Mouse (Mus musculus): ENCODE results near the gene Thsd7b. TPM values are rescaled to one million over a fixed set of nuclear protein-coding genes. Genes with fewer than 3 reads are reported as not detected.

The Thsd7b gene
- polyA plus RNA-seq, 1 experiment, result 0.07 TPM

DNA sequence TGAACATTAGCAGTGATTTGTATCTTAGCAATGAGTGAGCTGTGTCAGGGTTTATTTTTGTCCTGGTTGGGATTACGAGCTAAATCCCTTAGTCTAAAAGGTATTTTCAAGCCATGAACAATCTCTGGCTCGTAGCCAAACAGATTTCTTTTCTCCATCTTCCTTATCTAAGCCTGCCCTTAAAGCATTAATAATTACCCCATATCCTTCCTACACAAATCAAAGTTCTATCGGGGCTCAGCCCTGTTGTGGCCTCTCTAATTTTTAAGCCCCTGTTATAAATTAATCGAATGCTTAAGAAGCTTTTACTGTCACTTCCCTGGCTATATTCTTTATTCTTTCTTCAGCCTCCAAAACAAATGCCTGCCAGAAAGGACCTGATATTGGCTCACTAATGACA, 506.4 kb downstream of the Thsd7b start:
- TF ChIP-seq FLI1 (IDR thresholded peaks at IDR 0.05; ENCODE audit: low read length), result no peak
- TF ChIP-seq GATA1 (IDR thresholded peaks at IDR 0.05; ENCODE audit: borderline replicate concordance, low read length), result no peak

DNA sequence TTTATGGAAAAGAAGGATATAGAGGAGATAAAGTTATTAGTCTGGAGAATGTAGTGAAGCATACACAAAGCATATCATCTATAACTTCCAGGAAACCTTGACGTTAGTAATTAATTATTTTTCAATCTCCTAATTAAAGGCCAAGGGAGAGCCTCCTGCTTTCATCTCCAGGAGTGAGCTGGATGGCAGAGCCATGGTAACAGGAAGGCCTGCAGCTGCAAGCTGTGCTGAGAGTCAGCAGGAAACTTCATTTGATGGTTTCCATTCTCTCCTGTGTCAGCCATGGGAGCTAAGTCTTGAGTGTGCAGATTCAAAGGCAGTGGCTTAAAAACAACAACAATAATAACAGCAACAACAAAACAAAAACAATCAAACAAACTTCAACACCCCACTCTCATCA, 507.5 kb downstream of the Thsd7b start:
- H3K36me3 ChIP-seq (replicated peaks; ENCODE audit: low read length), result no peaks in the 10 kb centered on the region
- H3K4me1 ChIP-seq, result peaks cover 6% of the 10 kb centered on the region
- H3K27me3 ChIP-seq (replicated peaks), result no peaks in the 10 kb centered on the region
- no peaks in the 10 kb centered on the region for H3K9me3 ChIP-seq
- no peak overlapping the region for H3K4me3 ChIP-seq (replicated peaks)
- TF ChIP-seq FLI1 (IDR thresholded peaks at IDR 0.05; ENCODE audit: low read length), result no peak
- no peak for TF ChIP-seq GATA1 (IDR thresholded peaks at IDR 0.05; ENCODE audit: borderline replicate concordance, low read length)

More for the DNA sequence above, 506.4 kb downstream of the Thsd7b start:
- H3K36me3 ChIP-seq (replicated peaks; ENCODE audit: low read length), result no peaks in the 10 kb centered on the region
- no peak overlapping the region for H3K4me3 ChIP-seq (replicated peaks)
- no peaks in the 10 kb centered on the region for H3K9me3 ChIP-seq
- peaks cover 6% of the 10 kb centered on the region for H3K4me1 ChIP-seq
- H3K27me3 ChIP-seq (replicated peaks), result no peaks in the 10 kb centered on the region

DNA sequence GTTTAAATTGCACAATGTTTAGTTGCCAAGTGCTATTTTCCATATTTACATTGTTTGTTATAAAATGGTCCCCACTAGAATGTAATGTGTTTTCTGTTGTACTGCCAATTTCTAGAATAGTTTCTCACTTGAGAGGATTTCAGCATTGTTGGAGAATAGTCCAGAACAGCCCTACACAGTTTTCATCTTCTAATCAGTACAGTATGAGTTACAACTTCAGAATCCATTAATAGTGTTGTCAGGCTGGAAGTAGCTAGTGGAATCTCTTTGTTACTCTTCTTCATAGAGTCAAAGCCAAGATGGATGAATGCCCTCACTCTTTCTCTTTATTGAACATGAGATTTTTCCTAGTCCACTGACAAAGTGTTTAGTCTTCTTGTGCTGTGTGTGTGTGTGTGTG, 525.4 kb downstream of the Thsd7b start:
- H3K27me3 ChIP-seq (replicated peaks), result no peaks in the 10 kb centered on the region
- no peak for TF ChIP-seq GATA1 (IDR thresholded peaks at IDR 0.05; ENCODE audit: borderline replicate concordance, low read length)
- no peak for TF ChIP-seq FLI1 (IDR thresholded peaks at IDR 0.05; ENCODE audit: low read length)
- no peak overlapping the region for H3K4me3 ChIP-seq (replicated peaks)
- H3K36me3 ChIP-seq (replicated peaks; ENCODE audit: low read length), result no peaks in the 10 kb centered on the region
- no peaks in the 10 kb centered on the region for H3K4me1 ChIP-seq
- H3K9me3 ChIP-seq, result 0 out of 2 replicates have a peak, but pooled peaks cover 2% of the 10 kb centered on the region

DNA sequence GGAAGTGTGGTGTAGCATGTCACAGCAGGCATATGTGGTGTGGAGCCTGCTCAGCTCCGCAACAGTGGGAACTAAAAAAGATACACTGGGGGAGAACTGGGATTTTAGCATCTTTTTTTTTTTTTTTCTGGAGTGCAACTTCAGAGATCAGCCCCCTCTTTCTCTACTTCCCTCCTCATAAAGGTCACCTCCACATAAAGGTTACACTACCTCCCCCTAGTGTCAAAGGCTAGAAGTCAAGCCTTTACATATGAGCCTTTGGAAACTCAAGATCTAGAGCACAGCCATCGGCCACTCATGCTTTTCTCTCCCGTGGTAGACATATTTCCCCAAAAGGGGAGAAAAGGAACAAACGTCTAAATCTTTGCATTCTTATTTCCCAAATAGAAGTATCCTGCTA, 553.8 kb downstream of the Thsd7b start:
- no peaks in the 10 kb centered on the region for H3K4me1 ChIP-seq
- H3K9me3 ChIP-seq, result no peaks in the 10 kb centered on the region
- no peaks in the 10 kb centered on the region for H3K27me3 ChIP-seq (replicated peaks)
- H3K36me3 ChIP-seq (replicated peaks; ENCODE audit: low read length), result no peaks in the 10 kb centered on the region
- TF ChIP-seq FLI1 (IDR thresholded peaks at IDR 0.05; ENCODE audit: low read length) (no peak), GATA1 (IDR thresholded peaks at IDR 0.05; ENCODE audit: borderline replicate concordance, low read length) (no peak)
- H3K4me3 ChIP-seq (replicated peaks), result no peak overlapping the region

DNA sequence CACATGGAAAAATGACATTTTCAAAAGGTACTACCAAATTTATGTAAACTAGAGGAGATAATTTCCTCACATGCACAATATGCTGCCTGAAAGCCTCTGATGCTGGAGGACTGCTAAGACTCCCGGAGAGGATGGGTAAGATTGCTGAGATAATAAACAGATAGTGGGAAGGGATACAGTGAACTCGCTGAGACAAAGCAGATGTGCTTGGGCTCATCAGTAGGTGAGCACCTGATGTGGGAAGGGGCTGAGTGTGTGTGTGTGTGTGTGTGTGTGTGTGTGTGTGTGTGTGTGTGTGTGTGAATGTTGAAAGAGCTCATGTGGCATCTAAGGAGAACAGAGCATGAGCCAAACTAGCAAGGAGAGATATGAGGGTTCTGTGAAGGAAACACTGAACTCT, 564.2 kb downstream of the Thsd7b start:
- Histone ChIP-seq H3K27me3 (replicated peaks) (no peaks in the 10 kb centered on the region), H3K4me1 (no peaks in the 10 kb centered on the region), H3K36me3 (replicated peaks; ENCODE audit: low read length) (no peaks in the 10 kb centered on the region), H3K9me3 (no peaks in the 10 kb centered on the region), H3K4me3 (replicated peaks) (no peak overlapping the region)
- TF ChIP-seq GATA1 (IDR thresholded peaks at IDR 0.05; ENCODE audit: borderline replicate concordance, low read length) (no peak), FLI1 (IDR thresholded peaks at IDR 0.05; ENCODE audit: low read length) (no peak)

DNA sequence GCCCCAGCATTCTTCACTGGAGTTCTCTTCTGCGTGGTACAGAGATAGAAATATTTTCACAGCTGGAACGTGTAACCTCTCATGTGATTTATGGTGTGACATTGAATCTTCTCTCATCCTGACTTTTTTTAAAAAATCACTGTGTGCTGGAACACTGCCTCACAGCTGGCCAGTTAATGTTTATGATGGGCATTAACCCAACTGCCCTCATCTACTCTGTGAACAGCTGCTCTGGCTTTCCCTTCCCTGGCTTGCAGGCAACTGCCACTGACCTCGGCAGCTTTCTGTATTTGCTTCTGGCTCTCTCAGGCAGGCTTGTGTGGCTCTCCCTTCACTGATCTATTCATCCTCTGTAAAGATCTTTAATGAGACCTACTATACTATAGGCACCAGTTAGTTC, 564.7 kb downstream of the Thsd7b start:
- TF ChIP-seq GATA1 (IDR thresholded peaks at IDR 0.05; ENCODE audit: borderline replicate concordance, low read length), result no peak
- TF ChIP-seq FLI1 (IDR thresholded peaks at IDR 0.05; ENCODE audit: low read length), result no peak

DNA sequence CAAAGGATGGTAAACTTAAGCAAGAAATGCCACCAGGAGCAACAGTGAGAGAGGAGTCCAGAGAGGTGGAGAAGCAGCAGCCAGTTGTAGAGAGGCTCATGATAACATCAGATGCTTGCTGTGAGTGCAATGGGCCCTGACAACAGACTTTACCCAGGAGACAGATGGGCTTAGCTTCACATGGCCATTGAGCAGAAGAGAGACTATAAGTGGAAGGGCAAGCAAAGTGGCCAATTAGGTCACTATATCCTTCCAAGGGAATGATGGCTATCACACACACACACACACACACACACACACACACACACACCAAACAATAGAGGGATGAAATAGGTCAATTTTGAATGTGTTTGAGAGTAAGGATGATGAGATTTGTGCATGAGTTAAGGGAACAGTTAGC, 565.4 kb downstream of the Thsd7b start:
- Histone ChIP-seq H3K4me3 (replicated peaks) (no peak overlapping the region), H3K27me3 (replicated peaks) (no peaks in the 10 kb centered on the region)

More for the DNA sequence above, 564.7 kb downstream of the Thsd7b start:
- Histone ChIP-seq H3K36me3 (replicated peaks; ENCODE audit: low read length) (no peaks in the 10 kb centered on the region), H3K9me3 (no peaks in the 10 kb centered on the region), H3K27me3 (replicated peaks) (no peaks in the 10 kb centered on the region), H3K4me3 (replicated peaks) (no peak overlapping the region), H3K4me1 (no peaks in the 10 kb centered on the region)

DNA sequence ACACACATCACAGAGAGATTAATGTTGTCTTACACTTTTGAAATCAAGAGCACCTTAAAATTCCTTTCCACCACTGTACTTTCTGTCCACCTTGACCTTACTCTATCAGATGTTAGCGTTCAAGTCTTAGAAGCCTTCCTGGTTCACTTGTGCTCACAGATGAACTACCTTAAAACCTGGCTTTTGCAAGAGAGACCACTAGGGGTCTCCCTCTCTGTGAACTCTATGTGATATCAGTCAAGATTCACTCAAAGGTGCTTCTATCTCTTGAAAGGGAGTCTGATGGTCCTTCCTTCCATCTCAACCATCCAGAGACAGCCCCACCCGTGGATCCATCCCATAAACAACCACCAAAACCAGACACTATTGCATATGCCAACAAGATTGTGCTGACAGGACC, 570.3 kb downstream of the Thsd7b start:
- Histone ChIP-seq H3K4me3 (replicated peaks) (no peak overlapping the region), H3K4me1 (no peaks in the 10 kb centered on the region), H3K9me3 (no peaks in the 10 kb centered on the region), H3K36me3 (replicated peaks; ENCODE audit: low read length) (no peaks in the 10 kb centered on the region), H3K27me3 (replicated peaks) (no peaks in the 10 kb centered on the region)
- TF ChIP-seq GATA1 (IDR thresholded peaks at IDR 0.05; ENCODE audit: borderline replicate concordance, low read length) (no peak), FLI1 (IDR thresholded peaks at IDR 0.05; ENCODE audit: low read length) (no peak)

More for the DNA sequence above, 565.4 kb downstream of the Thsd7b start:
- Histone ChIP-seq H3K9me3 (no peaks in the 10 kb centered on the region), H3K36me3 (replicated peaks; ENCODE audit: low read length) (no peaks in the 10 kb centered on the region), H3K4me1 (no peaks in the 10 kb centered on the region)
- no peak for TF ChIP-seq FLI1 (IDR thresholded peaks at IDR 0.05; ENCODE audit: low read length)
- no peak for TF ChIP-seq GATA1 (IDR thresholded peaks at IDR 0.05; ENCODE audit: borderline replicate concordance, low read length)

DNA sequence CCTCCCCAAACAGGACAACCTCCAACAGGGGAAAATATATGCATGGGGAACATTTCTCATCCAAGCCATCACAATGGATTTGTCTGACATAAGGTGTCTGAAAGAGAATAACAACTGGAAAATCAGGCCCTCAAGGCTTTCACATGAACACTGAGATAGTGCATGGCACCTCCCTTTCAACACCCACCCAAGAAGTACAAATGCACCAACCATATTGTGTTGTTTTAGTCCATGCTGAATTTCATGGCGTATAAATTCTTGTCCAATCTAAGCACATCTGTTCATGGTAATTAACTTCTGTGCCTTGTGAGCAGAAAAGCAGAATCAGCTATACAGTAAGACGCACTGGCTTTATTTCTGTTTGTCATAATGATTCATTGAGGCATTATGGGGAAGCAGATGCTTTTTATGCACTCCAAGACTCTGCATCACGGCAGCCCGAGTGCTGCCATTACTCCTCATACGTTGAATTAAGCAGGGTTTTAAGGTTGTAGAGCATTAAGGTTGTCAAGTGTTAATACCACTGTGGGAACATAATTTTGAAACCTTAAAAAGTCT, 577.0 kb downstream of the Thsd7b start:
- H3K27me3 ChIP-seq (replicated peaks), result no peaks in the 10 kb centered on the region
- no peaks in the 10 kb centered on the region for H3K9me3 ChIP-seq
- H3K4me1 ChIP-seq, result no peaks in the 10 kb centered on the region
- H3K4me3 ChIP-seq (replicated peaks), result no peak overlapping the region
- TF ChIP-seq GATA1 (IDR thresholded peaks at IDR 0.05; ENCODE audit: borderline replicate concordance, low read length) (no peak), FLI1 (IDR thresholded peaks at IDR 0.05; ENCODE audit: low read length) (no peak)
- no peaks in the 10 kb centered on the region for H3K36me3 ChIP-seq (replicated peaks; ENCODE audit: low read length)

DNA sequence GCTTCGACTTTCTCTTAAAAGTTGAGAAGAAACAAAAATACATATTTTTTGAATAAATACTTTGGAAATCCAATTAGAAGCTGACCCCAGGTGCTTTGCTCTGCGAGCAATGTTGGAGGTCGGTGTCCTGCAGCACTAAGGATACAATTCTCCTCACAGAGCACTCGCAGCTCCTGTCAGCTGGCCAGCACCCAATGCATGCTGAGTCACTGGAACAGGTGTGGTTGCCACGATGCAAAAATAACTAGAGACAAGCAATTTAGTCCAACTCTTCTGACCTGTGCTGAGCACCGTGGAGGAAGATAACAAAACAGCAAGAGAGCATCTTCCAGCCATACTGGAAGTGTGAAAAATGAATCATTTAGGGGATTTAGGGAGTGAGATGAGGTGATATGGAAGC, 594.6 kb downstream of the Thsd7b start:
- no peaks in the 10 kb centered on the region for H3K36me3 ChIP-seq (replicated peaks; ENCODE audit: low read length)
- TF ChIP-seq FLI1 (IDR thresholded peaks at IDR 0.05; ENCODE audit: low read length) (no peak), GATA1 (IDR thresholded peaks at IDR 0.05; ENCODE audit: borderline replicate concordance, low read length) (no peak)
- no peaks in the 10 kb centered on the region for H3K4me1 ChIP-seq
- H3K27me3 ChIP-seq (replicated peaks), result no peaks in the 10 kb centered on the region
- no peaks in the 10 kb centered on the region for H3K9me3 ChIP-seq
- no peak overlapping the region for H3K4me3 ChIP-seq (replicated peaks)

DNA sequence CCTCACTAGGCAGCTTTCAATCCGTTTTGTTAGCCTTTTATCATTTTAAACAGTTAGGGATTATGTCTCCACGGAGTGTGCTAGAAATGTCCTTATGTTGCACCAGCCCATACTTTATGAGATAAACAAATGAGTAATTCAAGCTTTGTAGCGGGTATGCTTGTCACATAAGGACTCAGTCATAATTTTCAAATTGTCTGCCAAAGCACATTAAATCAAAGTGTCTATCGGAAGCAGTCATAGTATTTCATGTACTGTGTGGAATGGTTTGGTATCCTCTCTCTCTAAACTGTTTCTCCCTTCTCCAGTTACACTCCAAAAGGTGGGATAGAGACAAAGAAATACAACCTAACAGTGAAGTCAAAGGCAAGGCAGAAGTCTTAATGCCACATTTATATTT, 601.3 kb downstream of the Thsd7b start:
- Histone ChIP-seq H3K4me1 (no peaks in the 10 kb centered on the region), H3K9me3 (no peaks in the 10 kb centered on the region), H3K27me3 (replicated peaks) (no peaks in the 10 kb centered on the region), H3K36me3 (replicated peaks; ENCODE audit: low read length) (no peaks in the 10 kb centered on the region), H3K4me3 (replicated peaks) (no peak overlapping the region)
- TF ChIP-seq FLI1 (IDR thresholded peaks at IDR 0.05; ENCODE audit: low read length) (no peak), GATA1 (IDR thresholded peaks at IDR 0.05; ENCODE audit: borderline replicate concordance, low read length) (no peak)
